Mouse (Mus musculus) liver, adult 2 months (tissue): ENCODE measurements around the gene Flt4. TPM values are rescaled to one million over a fixed set of nuclear protein-coding genes. Genes with fewer than 3 reads are reported as not detected.

Source experiments
- DNase-seq: peaks from one replicate; pipeline ENCODE4 v3.0.0-alpha.2; 2011; ENCODE audit warnings: low read depth, low spot score; ENCODE audit errors: extremely low read depth
- H3K27ac ChIP-seq: fragments of 200-500 bp; replicated peaks from 2 replicates; pipeline ENCODE4 v1.5.1; 2012; ENCODE audit warnings: low read depth, mild to moderate bottlenecking, control low read depth, inconsistent platforms, low read length; ENCODE audit not compliant: insufficient read depth
- H3K27me3 ChIP-seq: fragments of 200-500 bp; 2 replicates; pipeline ENCODE4 v1.6.1; 2012; ENCODE audit warnings: mild to moderate bottlenecking, moderate library complexity, low read length, inconsistent platforms; ENCODE audit not compliant: control insufficient read depth, insufficient read depth
- H3K36me3 ChIP-seq: fragments of 200-500 bp; 2 replicates; pipeline ENCODE4 v1.6.1; 2012; ENCODE audit warnings: low read length, inconsistent platforms; ENCODE audit not compliant: control insufficient read depth, insufficient read depth
- H3K4me1 ChIP-seq: fragments of 200-500 bp; 2 replicates; pipeline ENCODE4 v1.6.1; 2011; ENCODE audit warnings: low read length; ENCODE audit not compliant: control insufficient read depth, insufficient read depth
- H3K4me3 ChIP-seq: fragments of 200-500 bp; 2 replicates; pipeline ENCODE4 v1.5.1; 2011; ENCODE audit warnings: low read depth, mild to moderate bottlenecking, control low read depth, low read length, moderate library complexity; ENCODE audit not compliant: insufficient read depth
- H3K79me2 ChIP-seq: fragments of 200-500 bp; 2 replicates; pipeline ENCODE4 v1.6.1; 2012; ENCODE audit warnings: inconsistent platforms, mild to moderate bottlenecking, low read length, moderate library complexity; ENCODE audit not compliant: control insufficient read depth, insufficient read depth
- H3K9ac ChIP-seq: fragments of 200-500 bp; 2 replicates; pipeline ENCODE4 v1.6.1; 2012; ENCODE audit warnings: low read depth, mild to moderate bottlenecking, control low read depth, inconsistent platforms, low read length
- CTCF ChIP-seq: fragments of 200-500 bp; IDR thresholded peaks from 2 replicates; pipeline ENCODE4 v1.5.1; 2011; ENCODE audit warnings: low read depth, low read length, control low read depth
- POLR2A ChIP-seq: fragments of 200-500 bp; IDR thresholded peaks from 2 replicates; pipeline ENCODE4 v1.6.1; 2011; ENCODE audit warnings: low read length, control low read depth; ENCODE audit not compliant: insufficient read depth; ENCODE audit errors: extremely low read depth
- WGBS: fragments of 180-500 bp; shearing (Covaris S2); methylation state at CpG from one replicate; pipeline ENCODE4 v1.1.7; 2018; 5-methylcytosine and 5-hydroxymethylcytosine counted together
- polyA plus RNA-seq: library from polyadenylated mRNA; depleted of rRNA; stranded (reverse); fragments of >200 nt; gene quantifications from 2 replicates; pipeline ENCODE4 v1.2.3, GENCODE M21; 2012
- total RNA-seq: library from RNA; depleted of rRNA; stranded (reverse); fragments of >200 nt; gene quantifications from 2 replicates; pipeline ENCODE4 v1.2.3, GENCODE M21; 2014

Gene Flt4
- total and polyA plus RNA-seq, 2 experiments: 7.8 to 9.8 TPM

GRCm38 (mm10) chr11:49612154-49612553 lies 3.1 kb downstream of the Flt4 start:
- DNase-seq: no peak
- 45% methylated on average over 3 of the region's 3 CpGs for WGBS

GRCm38 (mm10) chr11:49613349-49613748 lies 4.3 kb downstream of the Flt4 start:
- no peak overlapping the region for H3K9ac ChIP-seq
- peak; percentile 13 for DNase-seq
- H3K79me2 ChIP-seq: no peaks in the 10 kb centered on the region
- H3K27ac ChIP-seq: no peak overlapping the region
- H3K4me3 ChIP-seq: no peak overlapping the region
- H3K36me3 ChIP-seq: no peaks in the 10 kb centered on the region
- 0 out of 2 replicates have a peak, but pooled peaks cover 2% of the 10 kb centered on the region for H3K4me1 ChIP-seq
- no peak for TF ChIP-seq POLR2A
- TF ChIP-seq CTCF: no peak
- H3K27me3 ChIP-seq: 0 out of 2 replicates have a peak, but pooled peaks cover 3% of the 10 kb centered on the region
- WGBS: 13% methylated on average over 10 of the region's 10 CpGs

More at GRCm38 (mm10) chr11:49612154-49612553, 3.1 kb downstream of the Flt4 start:
- TF ChIP-seq POLR2A (no peak), CTCF (no peak)
- 0 out of 2 replicates have a peak, but pooled peaks cover 3% of the 10 kb centered on the region for H3K27me3 ChIP-seq
- H3K79me2 ChIP-seq: no peaks in the 10 kb centered on the region
- peak overlapping the region; percentile 38; the same call in 1 of the 2 replicates for H3K27ac ChIP-seq
- H3K36me3 ChIP-seq: no peaks in the 10 kb centered on the region
- H3K9ac ChIP-seq: no peak overlapping the region
- no peak overlapping the region for H3K4me3 ChIP-seq
- H3K4me1 ChIP-seq: 0 out of 2 replicates have a peak, but pooled peaks cover 2% of the 10 kb centered on the region

GRCm38 (mm10) chr11:49615856-49616725 lies 7.0 kb downstream of the Flt4 start:
- Histone ChIP-seq H3K27ac (0 out of 2 replicates have a peak overlapping the region, but pooled peaks have one; percentile 25), H3K9ac (no peak overlapping the region), H3K79me2 (no peaks in the 10 kb centered on the region), H3K4me1 (0 out of 2 replicates have a peak, but pooled peaks cover 2% of the 10 kb centered on the region), H3K4me3 (no peak overlapping the region), H3K36me3 (no peaks in the 10 kb centered on the region), H3K27me3 (no peaks in the 10 kb centered on the region)
- peak; percentile 7 for DNase-seq
- WGBS: 83% methylated on average over 10 of the region's 10 CpGs
- no peak for TF ChIP-seq POLR2A

GRCm38 (mm10) chr11:49618476-49618875 lies 9.4 kb downstream of the Flt4 start:
- Histone ChIP-seq H3K9ac (no peak overlapping the region), H3K4me3 (no peak overlapping the region), H3K27ac (peak overlapping the region; percentile 43), H3K79me2 (no peaks in the 10 kb centered on the region), H3K4me1 (0 out of 2 replicates have a peak, but pooled peaks cover 2% of the 10 kb centered on the region), H3K36me3 (no peaks in the 10 kb centered on the region), H3K27me3 (no peaks in the 10 kb centered on the region)
- TF ChIP-seq CTCF (no peak), POLR2A (no peak)
- DNase-seq: no peak
- 71% methylated on average over 8 of the region's 8 CpGs for WGBS

GRCm38 (mm10) chr11:49621953-49622352 lies 12.9 kb downstream of the Flt4 start:
- no peak for TF ChIP-seq CTCF
- no peak for TF ChIP-seq POLR2A
- Histone ChIP-seq H3K9ac (no peak overlapping the region), H3K36me3 (no peaks in the 10 kb centered on the region), H3K4me1 (no peaks in the 10 kb centered on the region), H3K4me3 (no peak overlapping the region), H3K27me3 (no peaks in the 10 kb centered on the region), H3K79me2 (no peaks in the 10 kb centered on the region), H3K27ac (no peak overlapping the region)
- DNase-seq: no peak
- 68% methylated on average over 5 of the region's 5 CpGs for WGBS

GRCm38 (mm10) chr11:49624156-49624555 lies 15.1 kb downstream of the Flt4 start:
- Histone ChIP-seq H3K79me2 (no peaks in the 10 kb centered on the region), H3K4me1 (no peaks in the 10 kb centered on the region), H3K4me3 (no peak overlapping the region), H3K27me3 (no peaks in the 10 kb centered on the region), H3K27ac (no peak overlapping the region), H3K36me3 (no peaks in the 10 kb centered on the region; the same call in 1 of the 2 replicates), H3K9ac (no peak overlapping the region)
- 50% methylated on average over 3 of the region's 3 CpGs for WGBS
- no peak for TF ChIP-seq POLR2A
- TF ChIP-seq CTCF: no peak
- peak; percentile 34 for DNase-seq
